Mouse (Mus musculus): ENCODE measurements around the gene Lrrc52.

Lrrc52 gene

GRCm38 (mm10) chr1:167466765-167467426 lies at the start of gene Lrrc52:
TSS of gene Lrrc52 (minus strand) at chr1:167466780.
- peak; percentile 73 for DNase-seq

- DNase-seq, result no peak
These were observed 45.0 kb upstream of the Lrrc52 start for GRCm38 (mm10) chr1:167511621-167512020.

GRCm38 (mm10) chr1:167506048-167506447 lies 39.5 kb upstream of the Lrrc52 start:
- no peak for DNase-seq

DNA sequence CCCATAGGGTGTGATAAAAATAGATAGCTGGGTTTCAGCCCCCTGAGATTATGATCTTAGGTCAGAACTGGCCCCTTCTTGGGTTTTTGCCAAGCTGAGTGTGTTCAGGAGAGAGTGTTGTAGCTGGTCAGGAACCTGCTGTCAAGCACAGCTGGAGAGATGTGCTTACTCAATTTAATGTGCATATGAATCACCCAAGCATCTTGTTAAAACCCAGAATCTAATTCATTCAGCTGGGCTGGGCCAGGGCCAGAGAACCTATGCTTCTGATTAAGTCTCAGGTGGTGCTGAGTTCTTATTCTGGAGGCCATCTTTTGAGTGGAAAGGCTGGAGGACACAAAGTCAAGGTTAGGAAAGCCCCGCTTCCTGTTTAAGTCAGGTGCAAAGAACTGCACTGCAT lies 38.8 kb upstream of the Lrrc52 start:
- DNase-seq, result no peak

DNA sequence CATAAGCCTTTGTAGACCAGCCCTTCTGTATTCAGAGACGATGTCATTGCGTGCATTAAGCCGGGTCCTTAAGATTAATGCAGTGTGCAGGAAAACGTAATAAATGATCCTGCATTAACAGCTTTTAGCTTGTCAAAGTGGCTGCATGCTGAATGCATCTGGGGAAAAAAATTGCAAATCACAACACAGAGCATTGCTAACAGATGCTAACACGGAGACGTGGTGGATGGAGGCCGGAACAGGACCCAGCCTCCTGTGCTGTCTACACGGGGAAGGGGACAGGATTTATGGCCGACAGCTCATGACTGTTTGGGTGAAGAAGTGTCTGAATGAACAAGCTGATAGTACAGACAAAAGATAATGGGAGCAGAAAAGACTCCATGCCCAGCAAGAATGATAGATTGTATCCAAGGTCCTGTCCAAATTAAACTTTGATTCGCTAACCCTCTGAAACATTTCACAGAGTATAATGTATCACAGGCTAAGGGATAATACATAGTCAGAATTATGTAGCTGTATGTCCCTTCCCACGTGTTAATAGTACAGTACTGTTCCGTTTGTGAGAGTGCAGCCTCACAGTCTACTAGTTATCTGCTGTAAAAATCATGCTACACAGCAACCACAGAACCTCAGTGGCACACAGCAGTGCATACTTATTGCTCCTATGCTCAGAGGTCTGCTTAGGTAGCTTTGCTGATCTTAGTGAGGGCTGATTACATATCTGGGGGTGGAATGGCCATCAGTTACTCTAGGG lies 32.7 kb upstream of the Lrrc52 start:
- no peak for DNase-seq

DNA sequence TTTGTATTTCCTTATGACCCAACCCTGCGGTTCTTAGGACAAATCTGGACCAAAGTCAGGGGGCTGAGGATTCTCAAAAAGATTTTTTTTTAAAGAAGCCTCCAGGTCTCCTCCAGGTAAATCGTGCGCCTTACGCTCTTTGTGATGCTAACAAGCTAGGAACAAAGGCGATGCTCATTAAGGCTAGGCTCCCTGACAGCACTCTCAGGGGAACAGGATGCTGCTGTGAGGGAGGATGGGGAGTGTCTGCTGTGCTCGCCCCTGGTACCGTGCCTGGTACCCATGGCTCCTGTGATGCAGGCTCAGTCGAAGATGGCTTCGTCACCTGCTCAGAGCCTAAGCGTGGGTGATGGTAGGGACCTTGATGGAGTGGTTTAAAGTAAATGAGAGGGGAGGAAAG lies 31.4 kb upstream of the Lrrc52 start:
- DNase-seq, result no peak

- DNase-seq, result no peak
These were observed 31.0 kb upstream of the Lrrc52 start for GRCm38 (mm10) chr1:167497560-167497959.

- DNase-seq, result no peak
These were observed 24.9 kb upstream of the Lrrc52 start for GRCm38 (mm10) chr1:167491501-167491900.

DNA sequence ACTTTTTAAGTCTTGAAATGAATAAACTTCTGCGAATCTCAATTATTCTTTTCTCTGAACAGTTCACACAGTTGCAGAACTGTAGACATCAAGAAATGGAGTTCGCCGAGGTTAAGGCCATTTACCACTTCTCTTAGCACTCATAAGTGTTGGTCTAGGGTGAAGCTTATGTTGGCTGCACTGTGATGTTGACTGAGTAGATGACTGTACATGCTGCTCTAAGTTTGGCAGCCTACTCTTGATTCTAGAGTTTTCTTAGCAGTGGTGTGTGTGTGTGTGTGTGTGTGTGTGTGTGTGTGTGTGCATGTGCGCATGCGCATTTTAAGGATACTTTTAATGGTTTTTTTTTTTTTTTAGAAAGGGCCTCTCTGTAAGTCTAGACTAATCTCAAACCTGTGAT lies 21.4 kb upstream of the Lrrc52 start:
- no peak for DNase-seq

DNA sequence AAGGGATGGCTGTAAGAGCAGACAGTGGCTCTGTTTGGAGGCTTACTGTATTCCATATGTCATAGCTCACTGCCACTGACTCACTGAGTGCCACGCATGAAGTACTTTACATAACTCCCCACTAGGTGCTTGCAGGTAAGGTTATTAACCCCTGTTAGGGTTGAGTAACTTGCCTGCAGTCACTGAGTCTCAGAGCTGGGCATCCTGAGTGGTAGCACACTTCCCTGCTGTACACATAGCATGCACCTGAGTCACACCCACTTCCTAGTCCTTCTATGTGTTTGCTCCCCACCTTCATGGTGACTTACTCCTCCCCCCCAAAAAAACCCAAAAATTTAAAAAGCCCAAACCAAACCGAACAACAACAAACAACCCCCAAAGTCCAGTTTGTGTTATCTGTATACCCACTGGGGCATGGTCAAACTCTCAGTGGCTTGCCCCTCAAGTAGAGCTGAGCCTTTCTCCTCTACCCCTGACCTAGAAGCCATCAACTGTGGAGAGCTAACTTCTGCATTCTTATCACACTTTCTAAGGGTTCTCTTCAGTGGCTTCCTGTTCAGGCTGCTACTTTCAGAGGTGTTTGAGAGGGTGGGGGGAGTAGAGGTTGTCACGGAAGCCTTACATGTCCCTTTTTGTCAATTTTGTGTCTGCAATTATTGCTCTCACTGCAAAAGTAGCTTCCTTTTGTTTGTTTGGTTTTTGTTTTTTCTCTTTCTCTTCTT lies 20.5 kb upstream of the Lrrc52 start:
- no peak for DNase-seq

GRCm38 (mm10) chr1:167482863-167483262 lies 16.3 kb upstream of the Lrrc52 start:
- no peak for DNase-seq

GRCm38 (mm10) chr1:167473585-167473984 lies 7.0 kb upstream of the Lrrc52 start:
- DNase-seq, result no peak

GRCm38 (mm10) chr1:167467916-167468315 lies 1.3 kb upstream of the Lrrc52 start:
- no peak for DNase-seq

DNA sequence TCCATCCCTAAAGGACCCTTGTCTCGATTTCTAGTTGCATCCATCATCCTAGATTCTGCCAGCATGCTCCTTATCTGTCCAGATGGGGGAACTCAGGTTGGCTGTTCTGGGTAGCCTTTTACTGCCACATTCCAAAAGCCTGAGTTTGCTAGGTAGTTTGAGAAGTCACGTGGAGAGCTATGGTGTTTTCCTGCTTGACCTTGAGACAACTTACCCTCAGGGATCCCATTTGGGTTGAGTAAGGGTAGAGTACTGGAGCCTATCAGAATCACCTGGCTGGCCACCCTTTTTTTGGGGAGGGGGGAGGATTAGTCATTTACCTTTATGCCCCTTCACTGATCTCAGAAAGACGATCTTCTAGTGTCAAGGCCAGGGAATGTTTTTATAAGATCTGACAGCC lies 9.3 kb downstream of the Lrrc52 start:
- no peak for DNase-seq

DNA sequence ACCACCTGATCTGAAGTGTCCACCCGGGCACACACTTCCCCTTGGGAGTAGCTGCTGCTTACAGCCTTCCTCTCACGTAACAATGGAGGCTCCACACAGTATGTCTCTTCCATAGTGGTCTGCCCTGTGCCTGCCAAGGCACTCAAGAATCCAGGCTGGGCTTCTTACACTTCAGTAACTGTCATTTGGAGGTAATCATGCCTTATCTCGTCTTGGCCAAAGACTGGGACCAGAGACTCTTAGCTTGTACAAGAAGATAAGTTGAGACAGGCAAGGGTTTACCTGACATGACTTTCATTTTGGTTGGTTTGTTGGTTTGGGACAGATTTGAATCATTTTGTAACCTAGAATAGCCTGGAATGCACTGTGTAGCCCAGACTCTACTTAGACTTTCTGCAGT lies 13.5 kb downstream of the Lrrc52 start:
- no peak for DNase-seq

- DNase-seq, result no peak
These were observed 14.1 kb downstream of the Lrrc52 start for GRCm38 (mm10) chr1:167452456-167452855.

- DNase-seq, result no peak
These were observed 18.0 kb downstream of the Lrrc52 start for GRCm38 (mm10) chr1:167448598-167448997.

- DNase-seq, result no peak
These were observed 18.5 kb downstream of the Lrrc52 start for GRCm38 (mm10) chr1:167448088-167448487.

GRCm38 (mm10) chr1:167446516-167446915 lies 20.1 kb downstream of the Lrrc52 start:
- DNase-seq, result no peak

DNA sequence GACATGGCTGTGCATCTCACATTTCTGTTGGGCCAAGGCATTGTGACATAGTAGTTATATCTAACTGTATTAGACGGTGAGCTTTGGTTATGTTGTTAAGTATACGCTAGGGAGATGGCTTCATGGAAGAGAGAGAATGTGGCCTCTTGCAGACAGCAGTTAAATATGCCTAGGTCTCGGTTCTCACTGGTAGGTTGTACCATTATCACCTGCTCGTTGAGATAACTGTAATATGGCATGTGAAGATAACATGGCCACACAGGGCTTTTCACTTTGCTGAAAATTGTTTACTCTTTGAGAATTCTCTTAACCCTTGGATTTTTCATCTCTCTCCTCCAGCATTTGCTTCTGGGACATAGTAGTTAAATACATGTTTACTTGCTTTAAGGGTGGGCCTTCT lies 21.4 kb downstream of the Lrrc52 start:
- DNase-seq, result no peak

- no peak for DNase-seq
These were observed 28.2 kb downstream of the Lrrc52 start for GRCm38 (mm10) chr1:167438231-167438885.

GRCm38 (mm10) chr1:167437091-167437490 lies 29.5 kb downstream of the Lrrc52 start:
- DNase-seq, result no peak
